Mouse (Mus musculus) MEL-GATA-1-ER (cell line): ENCODE results near the gene Smg5.
A peak's percentile ranks its signal among the peaks of the same experiment; 100 is the strongest.

Source experiments
- DNase-seq: peaks from one replicate; pipeline ENCODE4 v3.0.0-alpha.2; 2012; ENCODE audit warnings: low read depth; ENCODE audit errors: extremely low read depth

Smg5 gene

DNA sequence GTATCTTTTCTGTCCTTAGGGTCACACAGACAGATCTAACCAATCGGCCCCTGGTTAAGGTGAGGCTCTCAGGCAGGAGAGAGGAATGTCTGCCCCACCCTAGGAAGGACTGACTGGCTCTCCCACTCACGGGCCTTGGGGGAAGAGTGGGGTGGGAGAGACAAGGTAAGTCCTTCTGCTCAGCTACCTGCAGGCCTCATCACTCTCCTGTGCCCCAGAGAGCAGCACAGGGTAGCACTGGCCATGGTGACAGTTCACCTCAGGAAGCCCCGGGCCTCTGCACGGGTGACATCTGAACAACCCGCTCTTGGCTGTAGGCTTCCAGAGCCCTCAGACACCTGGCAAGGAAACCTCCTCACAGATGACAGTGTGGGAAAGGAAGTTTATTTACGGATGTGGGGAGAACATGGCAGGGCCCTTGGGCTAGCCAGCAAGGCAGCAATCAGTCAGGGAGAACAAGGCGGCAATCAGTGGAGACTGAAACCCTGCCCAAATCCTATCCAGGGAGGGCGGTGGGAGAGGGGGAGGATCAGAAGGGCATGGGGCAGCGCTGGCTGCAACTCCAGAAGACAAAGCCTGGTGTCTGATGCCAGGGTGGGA is 57.8 kb downstream of the Smg5 start:
- no peak for DNase-seq

GRCm38 (mm10) chr3:88395288-88395687 is 59.2 kb downstream of the Smg5 start:
- DNase-seq, result no peak

DNA sequence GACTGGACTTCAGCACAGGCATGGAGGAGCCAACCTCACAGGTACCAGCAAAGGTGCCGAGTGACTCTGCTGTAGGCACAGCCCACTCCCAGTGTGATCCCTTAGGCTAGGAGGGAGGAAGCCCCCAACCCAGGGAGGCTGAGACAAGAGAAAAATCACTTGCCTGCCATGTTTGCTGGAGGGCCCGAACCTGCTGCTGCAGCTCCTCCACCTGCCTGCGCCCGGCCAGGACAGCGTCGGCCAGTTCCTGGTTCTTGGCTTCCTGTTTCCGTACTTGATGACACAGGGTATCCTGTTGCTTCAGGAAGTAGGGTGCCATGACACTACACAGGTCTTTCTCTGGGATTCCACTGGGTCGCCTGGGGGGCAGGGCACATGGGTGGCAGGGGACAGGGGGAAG is 59.7 kb downstream of the Smg5 start:
- DNase-seq, result no peak

DNA sequence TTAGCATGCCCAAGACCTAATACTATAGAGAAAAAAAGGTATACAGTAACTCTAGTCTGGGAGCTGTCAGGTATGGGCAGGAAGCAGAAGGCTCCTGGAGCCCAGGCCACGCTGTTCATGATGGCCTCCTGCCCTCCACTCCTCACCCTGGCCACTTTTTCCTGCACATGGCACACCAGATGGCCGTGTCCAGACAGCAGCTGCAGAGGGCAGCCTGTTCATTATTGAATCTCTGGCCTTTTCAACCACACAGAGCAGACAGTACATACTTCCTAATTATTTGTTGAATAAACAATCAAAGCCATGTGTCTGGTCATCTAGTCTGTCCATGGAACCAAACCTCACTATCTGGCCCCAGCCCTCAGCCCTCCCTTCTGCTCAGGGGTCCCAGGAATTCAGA is 62.6 kb downstream of the Smg5 start:
- no peak for DNase-seq

GRCm38 (mm10) chr3:88403522-88404230 is 67.6 kb downstream of the Smg5 start:
- no peak for DNase-seq

GRCm38 (mm10) chr3:88407090-88407489 is 71.0 kb downstream of the Smg5 start:
- DNase-seq, result peak; percentile 80

GRCm38 (mm10) chr3:88407529-88407928 is 71.5 kb downstream of the Smg5 start:
- no peak for DNase-seq

DNA sequence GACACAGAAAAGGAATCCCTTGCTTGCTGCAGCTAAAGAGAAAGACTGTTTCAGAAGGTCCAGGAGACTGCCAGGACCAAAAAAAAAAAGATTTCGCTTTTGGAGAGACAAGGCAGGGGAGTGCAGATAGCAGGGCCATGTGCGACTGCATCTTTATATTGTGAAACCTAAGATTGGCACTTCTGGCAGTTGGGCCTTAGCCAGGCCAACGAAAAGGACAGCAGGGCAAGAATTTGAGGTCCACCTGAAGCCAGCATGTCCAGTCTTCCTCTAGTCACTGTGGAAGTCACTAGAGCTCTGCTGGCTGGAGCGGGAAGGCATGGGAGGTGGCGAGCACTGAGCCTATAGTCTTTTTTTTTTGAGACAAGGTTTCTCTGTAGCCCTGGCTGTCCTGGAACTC is 72.9 kb downstream of the Smg5 start:
- no peak for DNase-seq

GRCm38 (mm10) chr3:88409741-88410644 is 73.9 kb downstream of the Smg5 start, which contains the start of gene Pmf1:
Gene Pmf1, minus strand, starts transcription at chr3:88410331.
- peak; percentile 92 for DNase-seq

DNA sequence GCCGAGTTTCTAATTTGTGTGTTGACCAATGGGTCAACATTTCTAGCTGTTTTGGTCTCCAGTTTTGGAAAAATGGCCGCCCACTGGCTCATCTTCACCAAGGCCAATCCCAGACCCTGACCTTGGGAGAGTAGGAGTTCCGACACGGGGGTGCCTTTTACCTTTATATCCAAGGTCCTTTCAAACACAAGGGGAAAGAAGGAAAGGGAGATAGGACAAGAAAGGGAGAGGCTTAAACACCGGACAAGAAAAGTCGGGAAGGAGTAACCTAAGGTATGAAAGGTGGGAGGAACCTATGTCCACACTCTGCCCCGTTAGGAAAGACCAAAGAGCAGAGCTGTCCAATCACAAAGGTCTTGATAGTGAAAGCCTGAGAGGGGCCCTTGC is 74.6 kb downstream of the Smg5 start:
- DNase-seq, result no peak

DNA sequence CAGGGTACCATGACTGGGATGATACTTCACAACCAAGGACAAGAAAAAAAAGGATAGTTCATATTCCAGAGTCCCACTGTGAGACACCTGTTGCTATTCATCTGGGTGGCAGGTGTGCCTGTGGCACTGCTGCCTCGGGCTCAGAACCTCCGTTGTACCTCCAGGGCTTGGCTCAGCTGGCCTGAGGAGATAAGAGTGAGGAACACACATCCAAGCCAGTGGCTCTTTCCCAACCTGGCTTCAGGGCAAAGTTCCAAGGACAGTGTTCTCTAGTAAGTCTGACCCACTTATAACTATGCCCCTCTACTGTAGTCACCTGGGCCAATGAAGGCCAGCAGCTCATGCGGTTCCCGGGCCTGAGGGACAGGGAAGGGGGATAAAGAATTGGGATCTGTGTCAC is 75.6 kb downstream of the Smg5 start:
- no peak for DNase-seq
